Mouse (Mus musculus): ENCODE results near the gene Uggt1.

Uggt1 gene

GRCm38 (mm10) chr1:36172941-36173340 lies 71.6 kb downstream of the Uggt1 start:
- peak; percentile 45 for DNase-seq

GRCm38 (mm10) chr1:36162687-36163086 lies 81.8 kb downstream of the Uggt1 start:
- peak; percentile 34 for DNase-seq

GRCm38 (mm10) chr1:36161208-36161607 lies 83.3 kb downstream of the Uggt1 start:
- DNase-seq: no peak

- DNase-seq: peak; percentile 19
These were observed 84.3 kb downstream of the Uggt1 start for GRCm38 (mm10) chr1:36160246-36160645.

GRCm38 (mm10) chr1:36149411-36149810 lies 95.1 kb downstream of the Uggt1 start:
- DNase-seq: no peak

GRCm38 (mm10) chr1:36148809-36149208 lies 95.7 kb downstream of the Uggt1 start:
- no peak for DNase-seq

GRCm38 (mm10) chr1:36145050-36145449 lies 99.5 kb downstream of the Uggt1 start:
- peak; percentile 44 for DNase-seq

GRCm38 (mm10) chr1:36140311-36140710 lies 104.2 kb downstream of the Uggt1 start:
- peak; percentile 59 for DNase-seq

GRCm38 (mm10) chr1:36134584-36134983 lies 109.9 kb downstream of the Uggt1 start:
- peak; percentile 42 for DNase-seq

GRCm38 (mm10) chr1:36133647-36134046 lies 110.9 kb downstream of the Uggt1 start:
- peak; percentile 27 for DNase-seq

GRCm38 (mm10) chr1:36133041-36133440 lies 111.5 kb downstream of the Uggt1 start:
- DNase-seq: peak; percentile 26

- DNase-seq: no peak
These were observed 112.3 kb downstream of the Uggt1 start for GRCm38 (mm10) chr1:36132211-36132610.

GRCm38 (mm10) chr1:36131766-36132165 lies 112.8 kb downstream of the Uggt1 start:
- no peak for DNase-seq

GRCm38 (mm10) chr1:36131154-36131553 lies 113.4 kb downstream of the Uggt1 start:
- no peak for DNase-seq

GRCm38 (mm10) chr1:36130307-36131035 lies 114.0 kb downstream of the Uggt1 start:
- peak; percentile 39 for DNase-seq

GRCm38 (mm10) chr1:36129881-36130280 lies 114.6 kb downstream of the Uggt1 start:
- DNase-seq: no peak

GRCm38 (mm10) chr1:36129126-36129525 lies 115.4 kb downstream of the Uggt1 start:
- DNase-seq: no peak

GRCm38 (mm10) chr1:36125076-36125475 lies 119.4 kb downstream of the Uggt1 start:
- no peak for DNase-seq

- no peak for DNase-seq
These were observed 123.3 kb downstream of the Uggt1 start for GRCm38 (mm10) chr1:36121172-36121571.

GRCm38 (mm10) chr1:36119426-36119825 lies 125.1 kb downstream of the Uggt1 start:
- no peak for DNase-seq

- DNase-seq: no peak
These were observed 125.6 kb downstream of the Uggt1 start for GRCm38 (mm10) chr1:36118958-36119357.

- no peak for DNase-seq
These were observed 126.3 kb downstream of the Uggt1 start for GRCm38 (mm10) chr1:36118061-36118685.

- DNase-seq: no peak
These were observed 128.0 kb downstream of the Uggt1 start for GRCm38 (mm10) chr1:36116488-36116887.

GRCm38 (mm10) chr1:36114844-36115243 lies 129.7 kb downstream of the Uggt1 start:
- no peak for DNase-seq

GRCm38 (mm10) chr1:36113670-36114069 lies 130.8 kb downstream of the Uggt1 start:
- no peak for DNase-seq
